Mouse (Mus musculus) forebrain, postnatal 0 days (tissue): ENCODE data around the gene Ndufa5. TPM values are rescaled to one million over a fixed set of nuclear protein-coding genes. Genes with fewer than 3 reads are reported as not detected.

ENCODE experiments used
- ATAC-seq: fragments of 200-750 bp; cut with Nextera tagmentation; 2 replicates; pipeline ENCODE4 v1.8.0; 2017; ENCODE audit warnings: mild to moderate bottlenecking, moderate library complexity
- DNase-seq: peaks from one replicate; pipeline ENCODE4 v3.0.0-alpha.2; 2015
- H3K27ac ChIP-seq: fragments of 300-500 bp; sonication (generic); 2 replicates; pipeline ENCODE4 v1.5.1; 2014; ENCODE audit warnings: low read depth, mild to moderate bottlenecking, antibody characterized with exemption, low read length, moderate library complexity, mixed read lengths
- H3K27me3 ChIP-seq: fragments of 300-500 bp; sonication (generic); 2 replicates; pipeline ENCODE4 v1.6.1; 2014; ENCODE audit warnings: mild to moderate bottlenecking, low read length, mixed read lengths; ENCODE audit not compliant: insufficient read depth
- H3K36me3 ChIP-seq: fragments of 300-500 bp; sonication (generic); 2 replicates; pipeline ENCODE4 v1.6.1; 2014; ENCODE audit warnings: mild to moderate bottlenecking, moderate library complexity; ENCODE audit not compliant: insufficient read depth
- H3K4me1 ChIP-seq: fragments of 300-500 bp; sonication (generic); 2 replicates; pipeline ENCODE4 v1.6.1; 2014; ENCODE audit warnings: antibody characterized with exemption; ENCODE audit not compliant: insufficient read depth
- H3K4me2 ChIP-seq: fragments of 300-500 bp; sonication (generic); 2 replicates; pipeline ENCODE4 v1.6.1; 2014; ENCODE audit warnings: low read depth, mild to moderate bottlenecking, moderate library complexity
- H3K4me3 ChIP-seq: fragments of 300-500 bp; sonication (generic); 2 replicates; pipeline ENCODE4 v1.5.1; 2014; ENCODE audit warnings: low read depth, low read length, mixed read lengths
- H3K9ac ChIP-seq: fragments of 300-500 bp; sonication (generic); 2 replicates; pipeline ENCODE4 v1.6.1; 2014; ENCODE audit warnings: mild to moderate bottlenecking
- H3K9me3 ChIP-seq: fragments of 300-500 bp; sonication (generic); 2 replicates; pipeline ENCODE4 v1.6.1; 2016; ENCODE audit warnings: low read length
- CTCF ChIP-seq: sonication (generic); IDR thresholded peaks from 2 replicates; pipeline ENCODE4 v1.5.1; 2016; ENCODE audit warnings: antibody characterized with exemption, control low read depth, low read depth
- WGBS: fragments of 180-500 bp; shearing (Covaris S2); extraction: QIAGEN DNeasy Blood & Tissue Kit; methylation state at CpG from one replicate; pipeline ENCODE4 v1.1.7; 2014; 5-methylcytosine and 5-hydroxymethylcytosine counted together
- polyA plus RNA-seq: library from polyadenylated mRNA; unstranded; fragments of >200 nt; fragmentation: Nextera tagmentation; extraction: Ambion mirVana; gene quantifications from 2 replicates; pipeline ENCODE4 v1.2.1, GENCODE M21; 2015
- total RNA-seq: library from RNA; depleted of rRNA; stranded (reverse); fragments of >200 nt; gene quantifications from 2 replicates; pipeline ENCODE4 v1.2.3, GENCODE M21; 2014

Ndufa5 gene
- total and polyA plus RNA-seq, 2 experiments from 2014 or later, result 54.9 to 469 TPM

DNA sequence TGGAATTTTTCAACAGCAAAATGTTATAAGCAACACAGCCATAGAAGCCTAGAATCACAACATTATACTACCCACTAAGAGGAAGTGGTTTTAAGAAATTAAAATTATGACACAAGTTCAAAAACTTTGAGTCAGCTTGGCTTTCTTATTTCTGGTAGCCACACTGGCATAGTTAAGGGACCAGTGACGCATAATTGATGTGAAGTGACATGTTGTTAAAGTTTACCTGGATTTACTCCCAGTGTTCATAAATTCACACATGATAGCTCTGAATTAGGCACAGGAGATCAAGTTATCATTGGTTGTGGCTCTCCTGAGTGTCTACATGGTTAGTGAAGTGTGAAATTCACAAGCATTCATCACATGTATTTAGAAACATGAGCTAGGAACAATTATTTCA, 37.1 kb upstream of the Ndufa5 start:
- Histone ChIP-seq H3K36me3 (no peaks in the 10 kb centered on the region), H3K27ac (no peak overlapping the region), H3K9me3 (no peaks in the 10 kb centered on the region), H3K4me2 (no peak overlapping the region), H3K9ac (no peak overlapping the region), H3K4me3 (no peak overlapping the region), H3K27me3 (no peaks in the 10 kb centered on the region), H3K4me1 (no peaks in the 10 kb centered on the region)
- DNase-seq, result no peak
- TF ChIP-seq CTCF, result no peak
- WGBS, result 93% methylated on average over 1 of the region's 1 CpGs
- ATAC-seq, result no peak

DNA sequence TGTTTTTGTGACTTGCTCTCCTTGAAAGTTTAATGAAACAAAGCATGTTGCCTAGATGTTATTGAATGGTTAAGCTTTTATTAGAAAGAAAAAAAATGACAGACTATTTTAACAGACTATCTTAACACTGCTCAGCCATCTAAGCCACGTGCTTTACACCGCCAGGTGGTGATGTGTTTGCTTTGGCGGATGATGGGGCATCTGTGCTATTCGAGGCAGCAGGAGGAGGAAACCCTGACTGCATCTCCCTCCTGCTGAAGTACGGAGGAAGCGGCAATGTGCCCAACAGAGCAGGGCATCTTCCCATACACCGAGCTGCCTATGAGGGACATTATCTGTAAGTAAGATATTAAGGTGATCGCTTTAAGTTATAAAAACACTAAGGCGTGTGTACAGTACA, 36.3 kb upstream of the Ndufa5 start:
- TF ChIP-seq CTCF, result no peak
- 76% methylated on average over 9 of the region's 9 CpGs for WGBS
- H3K4me3 ChIP-seq, result no peak overlapping the region

DNA sequence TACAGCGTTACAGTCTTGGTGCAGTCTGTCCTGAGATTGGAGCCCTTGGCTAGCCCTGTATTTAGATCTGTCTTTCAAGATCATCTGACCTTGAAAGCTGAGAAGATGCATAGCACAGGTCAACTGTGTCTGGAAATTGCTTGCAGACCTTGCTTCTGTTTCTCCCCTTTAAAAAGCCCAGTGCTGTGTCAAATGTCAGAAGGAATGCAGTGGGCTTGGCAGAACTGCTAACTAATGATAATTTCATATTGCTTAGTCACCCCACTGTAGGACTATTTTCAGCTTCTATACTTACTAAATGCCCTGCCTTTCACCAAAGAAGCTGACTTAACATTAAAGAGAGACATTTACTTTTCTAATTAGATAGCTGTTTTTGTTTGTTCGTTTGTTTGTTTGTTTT, 27.7 kb upstream of the Ndufa5 start:
- Histone ChIP-seq H3K27me3 (no peaks in the 10 kb centered on the region), H3K4me1 (no peaks in the 10 kb centered on the region), H3K36me3 (no peaks in the 10 kb centered on the region), H3K9me3 (no peaks in the 10 kb centered on the region), H3K27ac (no peak overlapping the region), H3K4me3 (no peak overlapping the region), H3K9ac (no peak overlapping the region), H3K4me2 (no peak overlapping the region)
- DNase-seq (no peak), ATAC-seq (no peak)
- TF ChIP-seq CTCF, result no peak
- WGBS, result 89% methylated on average over 2 of the region's 2 CpGs

More for the DNA sequence above, 36.3 kb upstream of the Ndufa5 start:
- ATAC-seq (peak; percentile 54; the same call in 1 of the 2 replicates), DNase-seq (peak; percentile 15)
- H3K27me3 ChIP-seq, result no peaks in the 10 kb centered on the region
- H3K9ac ChIP-seq, result no peak overlapping the region
- H3K4me2 ChIP-seq, result no peak overlapping the region
- no peak overlapping the region for H3K27ac ChIP-seq
- no peaks in the 10 kb centered on the region for H3K9me3 ChIP-seq
- no peaks in the 10 kb centered on the region for H3K4me1 ChIP-seq
- H3K36me3 ChIP-seq, result no peaks in the 10 kb centered on the region

DNA sequence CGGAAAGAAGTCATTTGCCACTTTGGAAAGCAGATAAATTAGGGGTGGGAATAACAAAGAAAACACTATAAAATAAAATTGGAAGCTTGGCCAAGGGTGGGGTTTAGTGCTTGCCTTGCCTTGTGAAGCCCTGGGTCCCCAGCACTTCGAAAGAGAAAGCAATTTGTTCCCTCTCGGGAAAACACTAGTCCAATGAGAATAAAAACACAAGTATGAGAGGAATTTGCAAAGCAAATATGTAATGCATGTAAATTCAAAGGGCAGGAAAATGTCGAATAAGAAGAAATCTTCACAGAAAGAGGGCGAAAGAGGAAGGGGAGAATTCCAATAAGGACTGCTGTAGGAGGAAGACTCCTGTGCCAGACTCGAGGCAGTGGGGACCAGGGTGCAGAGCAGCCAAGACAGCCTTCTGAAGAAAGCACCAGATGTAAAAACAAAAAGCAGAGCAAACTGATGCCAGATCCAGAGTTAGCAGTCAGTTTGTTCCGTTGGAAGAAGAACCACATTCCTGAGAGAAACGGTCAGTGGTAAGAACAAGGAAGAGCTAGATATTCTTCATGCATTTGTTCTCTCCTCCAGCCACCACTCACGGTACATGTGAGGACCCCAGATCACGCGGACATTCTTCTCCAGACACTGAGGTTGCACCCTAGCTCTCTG, 26.7 kb upstream of the Ndufa5 start:
- Histone ChIP-seq H3K9me3 (no peaks in the 10 kb centered on the region), H3K4me1 (no peaks in the 10 kb centered on the region), H3K4me3 (no peak overlapping the region), H3K36me3 (no peaks in the 10 kb centered on the region), H3K4me2 (no peak overlapping the region), H3K27me3 (no peaks in the 10 kb centered on the region), H3K9ac (no peak overlapping the region), H3K27ac (no peak overlapping the region)
- ATAC-seq (no peak), DNase-seq (no peak)
- TF ChIP-seq CTCF, result no peak
- 71% methylated on average over 11 of the region's 11 CpGs for WGBS

DNA sequence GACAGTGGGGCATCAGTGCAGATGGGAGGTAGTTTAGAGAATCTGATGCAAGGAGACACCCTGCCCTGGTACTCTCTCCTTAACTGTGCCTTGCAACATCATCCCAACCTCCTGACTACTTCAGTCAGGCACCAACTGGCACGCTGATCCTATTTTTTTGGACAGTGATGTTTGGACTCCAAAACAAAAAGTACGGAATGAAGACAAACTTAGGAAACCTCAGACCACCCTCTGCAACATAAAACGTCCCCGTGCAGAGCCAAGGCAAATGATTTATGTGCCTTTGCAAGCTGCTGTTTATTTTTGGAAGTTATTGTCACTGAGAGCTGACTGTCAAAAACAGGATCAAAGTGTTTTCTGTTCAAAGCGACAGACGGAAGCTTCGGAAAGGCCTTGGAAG, 24.2 kb upstream of the Ndufa5 start:
- DNase-seq, result no peak
- Histone ChIP-seq H3K36me3 (no peaks in the 10 kb centered on the region), H3K4me3 (no peak overlapping the region), H3K27me3 (no peaks in the 10 kb centered on the region), H3K27ac (no peak overlapping the region), H3K4me2 (no peak overlapping the region), H3K4me1 (no peaks in the 10 kb centered on the region), H3K9me3 (no peaks in the 10 kb centered on the region), H3K9ac (no peak overlapping the region)
- ATAC-seq, result peak; percentile 23; the same call in 1 of the 2 replicates
- WGBS, result 68% methylated on average over 7 of the region's 7 CpGs
- no peak for TF ChIP-seq CTCF

DNA sequence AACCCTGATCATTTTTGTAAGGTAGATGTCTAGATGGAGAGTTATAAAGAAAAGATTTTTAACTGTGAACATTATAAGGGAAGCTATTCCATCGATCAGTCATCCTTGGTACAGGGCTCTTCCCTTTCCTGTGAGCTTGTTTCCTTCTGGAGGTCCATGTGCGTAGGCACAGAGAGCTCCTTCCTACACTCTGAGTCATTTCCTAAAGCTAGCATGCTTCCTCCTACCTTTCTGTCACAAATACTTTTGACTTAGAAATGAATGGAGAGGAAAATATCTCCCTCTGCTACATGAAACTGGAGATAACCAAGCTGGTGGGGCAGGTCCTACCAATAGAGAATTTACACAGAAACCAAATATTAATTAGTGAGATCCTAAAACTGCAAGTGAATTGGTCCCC, 22.0 kb upstream of the Ndufa5 start:
- no peak for ATAC-seq

DNA sequence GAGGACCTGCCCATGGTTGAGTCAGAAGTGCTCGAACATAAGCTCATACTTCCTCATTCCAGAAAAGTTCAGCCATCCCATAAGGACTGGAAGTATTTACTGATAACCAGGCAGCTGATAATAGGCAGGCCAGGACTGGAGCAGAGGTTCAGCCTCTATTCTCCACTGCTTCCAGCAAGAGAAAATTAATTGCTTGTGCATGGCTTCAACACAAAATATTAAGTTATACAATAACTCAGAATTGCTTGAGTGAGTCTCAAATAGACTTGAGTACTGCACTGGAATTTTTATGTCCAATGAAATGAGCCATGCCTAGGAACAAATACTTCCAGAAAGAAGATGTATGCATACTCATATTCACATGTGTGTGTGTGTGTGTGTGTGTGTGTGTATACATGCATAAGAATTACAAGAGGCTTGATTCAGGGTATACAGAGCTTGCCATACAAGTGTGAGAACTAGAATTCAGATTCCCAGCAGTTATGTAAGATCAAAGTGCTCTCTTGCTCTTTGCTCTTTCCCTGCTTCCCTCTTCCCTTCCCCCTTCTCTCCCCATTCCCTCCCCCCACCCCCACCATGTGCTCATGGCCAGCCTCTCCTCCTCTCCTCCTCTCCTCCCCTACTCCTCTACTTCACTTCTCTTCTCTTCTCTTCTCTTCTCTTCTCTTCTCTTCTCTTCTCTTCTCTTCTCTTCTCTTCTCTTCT, 19.1 kb upstream of the Ndufa5 start:
- WGBS, result 90% methylated on average over 1 of the region's 1 CpGs
- Histone ChIP-seq H3K4me3 (no peak overlapping the region), H3K9me3 (no peaks in the 10 kb centered on the region), H3K9ac (no peak overlapping the region), H3K4me1 (no peaks in the 10 kb centered on the region), H3K4me2 (no peak overlapping the region), H3K27ac (no peak overlapping the region), H3K27me3 (no peaks in the 10 kb centered on the region), H3K36me3 (no peaks in the 10 kb centered on the region)
- TF ChIP-seq CTCF, result no peak
- DNase-seq (no peak), ATAC-seq (no peak)

More for the DNA sequence above, 22.0 kb upstream of the Ndufa5 start:
- no peak for TF ChIP-seq CTCF
- H3K36me3 ChIP-seq, result no peaks in the 10 kb centered on the region
- H3K27me3 ChIP-seq, result no peaks in the 10 kb centered on the region
- no peak overlapping the region for H3K9ac ChIP-seq
- no peak overlapping the region for H3K27ac ChIP-seq
- 96% methylated on average over 2 of the region's 2 CpGs for WGBS
- no peak overlapping the region for H3K4me2 ChIP-seq
- no peaks in the 10 kb centered on the region for H3K4me1 ChIP-seq
- no peaks in the 10 kb centered on the region for H3K9me3 ChIP-seq
- DNase-seq, result no peak
- no peak overlapping the region for H3K4me3 ChIP-seq
